Mouse (Mus musculus) small intestine, adult 2 months (tissue): ENCODE data around the gene Fgb. TPM values are rescaled to one million over a fixed set of nuclear protein-coding genes. Genes with fewer than 3 reads are reported as not detected.

ENCODE experiments used
- H3K27ac ChIP-seq: fragments of 200-500 bp; 2 replicates; pipeline ENCODE4 v1.5.1; 2012; ENCODE audit warnings: low read depth, low read length, control low read depth, inconsistent platforms; ENCODE audit not compliant: insufficient read depth
- H3K27me3 ChIP-seq: fragments of 200-500 bp; 2 replicates; pipeline ENCODE4 v1.6.1; 2012; ENCODE audit warnings: mild to moderate bottlenecking, moderate library complexity, low read length, inconsistent platforms; ENCODE audit not compliant: control insufficient read depth, insufficient read depth
- H3K36me3 ChIP-seq: fragments of 200-500 bp; 2 replicates; pipeline ENCODE4 v1.6.1; 2012; ENCODE audit warnings: mild to moderate bottlenecking, low read length, control low read depth, inconsistent platforms; ENCODE audit not compliant: control insufficient read depth, insufficient read depth
- H3K4me1 ChIP-seq: fragments of 200-500 bp; 2 replicates; pipeline ENCODE4 v1.6.1; 2012; ENCODE audit warnings: low read length, inconsistent platforms, mixed read lengths; ENCODE audit not compliant: control insufficient read depth, insufficient read depth, insufficient read length
- H3K4me3 ChIP-seq: fragments of 200-500 bp; 2 replicates; pipeline ENCODE4 v1.5.1; 2012; ENCODE audit warnings: low read depth, mild to moderate bottlenecking, control low read depth, inconsistent platforms, low read length, moderate library complexity
- CTCF ChIP-seq: fragments of 200-500 bp; IDR thresholded peaks from 2 replicates; pipeline ENCODE4 v1.5.1; 2012; ENCODE audit warnings: low read depth, mild to moderate bottlenecking, control low read depth, inconsistent platforms, low read length, moderate library complexity, mixed read lengths; ENCODE audit not compliant: insufficient replicate concordance, insufficient read length; ENCODE audit errors: extremely low read depth
- POLR2A ChIP-seq: fragments of 200-500 bp; IDR thresholded peaks from 2 replicates; pipeline ENCODE4 v1.6.1; 2012; ENCODE audit warnings: low read depth, mild to moderate bottlenecking, control low read depth, inconsistent platforms, low read length, moderate library complexity
- WGBS: fragments of 180-500 bp; shearing (Covaris S2); methylation state at CpG from one replicate; pipeline ENCODE4 v1.1.7; 2018; 5-methylcytosine and 5-hydroxymethylcytosine counted together
- polyA plus RNA-seq: library from polyadenylated mRNA; depleted of rRNA; stranded (reverse); fragments of >200 nt; gene quantifications from 2 replicates; pipeline ENCODE4 v1.2.3, GENCODE M21; 2012

Gene Fgb
- polyA plus RNA-seq, 1 experiment: not detected

GRCm38 (mm10) chr3:83052102-83052501 is 2.4 kb upstream of the Fgb start:
- Histone ChIP-seq H3K27ac (no peak overlapping the region), H3K27me3 (no peaks in the 10 kb centered on the region), H3K36me3 (no peaks in the 10 kb centered on the region; the same call in 1 of the 2 replicates), H3K4me3 (no peak overlapping the region), H3K4me1 (no peaks in the 10 kb centered on the region; the same call in 1 of the 2 replicates)
- 63% methylated on average over 5 of the region's 5 CpGs for WGBS
- TF ChIP-seq POLR2A (no peak), CTCF (no peak)

DNA sequence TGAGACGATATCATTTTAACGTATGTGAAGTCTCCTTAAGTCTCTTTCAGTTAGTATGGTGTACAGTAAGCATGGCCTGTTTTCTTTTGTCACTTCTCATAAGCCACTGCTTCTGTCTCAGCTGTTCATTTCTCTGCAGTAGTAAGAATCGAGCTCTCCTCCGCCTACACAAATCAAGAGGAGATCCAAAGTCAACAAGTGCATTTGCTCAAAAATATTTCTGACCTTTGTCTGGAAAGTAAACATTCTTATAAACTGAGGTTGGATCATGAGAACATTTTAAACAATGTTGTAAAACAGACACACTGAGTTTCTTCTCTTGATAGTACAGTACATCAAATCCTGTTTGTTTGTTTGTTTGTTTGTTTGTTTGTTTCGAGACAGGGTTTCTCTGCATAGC is 998 bp upstream of the Fgb start:
- Histone ChIP-seq H3K36me3 (no peaks in the 10 kb centered on the region), H3K27me3 (no peaks in the 10 kb centered on the region; the same call in 1 of the 2 replicates), H3K27ac (no peak overlapping the region), H3K4me1 (no peaks in the 10 kb centered on the region; the same call in 1 of the 2 replicates), H3K4me3 (no peak overlapping the region)
- TF ChIP-seq CTCF (no peak), POLR2A (no peak)
- 52% methylated on average over 5 of the region's 5 CpGs for WGBS

DNA sequence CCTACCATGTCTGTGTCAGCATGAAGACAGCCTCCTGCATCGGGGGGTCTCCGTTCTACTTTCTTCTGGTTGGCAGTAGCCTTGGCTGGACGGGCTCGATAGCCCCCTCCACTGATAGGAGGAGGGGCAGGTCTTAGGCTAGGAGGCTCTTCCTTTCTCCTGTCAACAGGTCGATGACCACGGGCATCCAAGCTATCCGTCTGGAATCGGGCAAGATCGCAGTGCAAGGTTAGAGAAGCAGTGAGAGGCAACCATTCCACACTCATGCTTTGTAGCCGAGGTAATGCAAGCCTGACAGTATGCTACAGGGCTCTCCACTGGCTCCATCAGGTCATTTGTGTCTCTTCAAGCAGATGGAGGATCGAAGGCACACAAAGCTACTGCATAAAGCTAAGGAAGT is 3.0 kb downstream of the Fgb start:
- WGBS: 83% methylated on average over 11 of the region's 11 CpGs

GRCm38 (mm10) chr3:83042451-83042850 is 7.2 kb downstream of the Fgb start:
- TF ChIP-seq CTCF (no peak), POLR2A (no peak)
- Histone ChIP-seq H3K27ac (no peak overlapping the region), H3K4me1 (no peaks in the 10 kb centered on the region), H3K4me3 (no peak overlapping the region), H3K36me3 (no peaks in the 10 kb centered on the region), H3K27me3 (no peaks in the 10 kb centered on the region; the same call in 1 of the 2 replicates)
- WGBS: 88% methylated on average over 5 of the region's 5 CpGs

More for the DNA sequence above, 3.0 kb downstream of the Fgb start:
- TF ChIP-seq CTCF (no peak), POLR2A (no peak)
- Histone ChIP-seq H3K4me3 (no peak overlapping the region), H3K27ac (no peak overlapping the region), H3K36me3 (no peaks in the 10 kb centered on the region), H3K27me3 (no peaks in the 10 kb centered on the region; the same call in 1 of the 2 replicates), H3K4me1 (no peaks in the 10 kb centered on the region)

DNA sequence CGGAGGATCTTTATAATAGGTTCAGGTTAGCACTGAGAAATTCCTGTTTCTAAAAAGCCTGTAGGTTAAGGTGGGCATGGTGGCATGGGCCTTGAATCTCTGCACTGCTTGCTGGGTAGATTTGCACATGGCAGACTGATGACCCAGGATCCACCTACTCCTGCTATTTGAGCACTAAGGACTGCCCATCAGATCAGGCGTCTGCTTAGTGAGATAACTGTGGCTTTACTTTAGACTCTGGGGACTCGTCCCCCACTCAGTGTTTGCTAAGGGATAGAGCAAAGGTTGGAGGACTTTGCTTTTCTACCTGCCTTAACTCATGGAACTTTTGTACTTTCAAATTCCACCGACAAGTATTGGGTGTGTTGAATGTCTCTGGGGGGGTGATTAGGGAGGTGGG is 10.0 kb downstream of the Fgb start:
- TF ChIP-seq POLR2A: no peak
- no peak for TF ChIP-seq CTCF
- Histone ChIP-seq H3K27ac (no peak overlapping the region), H3K4me1 (no peaks in the 10 kb centered on the region), H3K36me3 (no peaks in the 10 kb centered on the region), H3K27me3 (no peaks in the 10 kb centered on the region; the same call in 1 of the 2 replicates), H3K4me3 (no peak overlapping the region)
- 42% methylated on average over 4 of the region's 4 CpGs for WGBS

- Histone ChIP-seq H3K4me3 (no peak overlapping the region), H3K36me3 (no peaks in the 10 kb centered on the region), H3K27me3 (no peaks in the 10 kb centered on the region; the same call in 1 of the 2 replicates), H3K4me1 (no peaks in the 10 kb centered on the region), H3K27ac (no peak overlapping the region)
- whole genome bisulfite sequencing: 62% methylated on average over 2 of the region's 2 CpGs
- TF ChIP-seq POLR2A (no peak), CTCF (no peak)
Observed at GRCm38 (mm10) chr3:83038865-83039264, 10.8 kb downstream of the Fgb start.

DNA sequence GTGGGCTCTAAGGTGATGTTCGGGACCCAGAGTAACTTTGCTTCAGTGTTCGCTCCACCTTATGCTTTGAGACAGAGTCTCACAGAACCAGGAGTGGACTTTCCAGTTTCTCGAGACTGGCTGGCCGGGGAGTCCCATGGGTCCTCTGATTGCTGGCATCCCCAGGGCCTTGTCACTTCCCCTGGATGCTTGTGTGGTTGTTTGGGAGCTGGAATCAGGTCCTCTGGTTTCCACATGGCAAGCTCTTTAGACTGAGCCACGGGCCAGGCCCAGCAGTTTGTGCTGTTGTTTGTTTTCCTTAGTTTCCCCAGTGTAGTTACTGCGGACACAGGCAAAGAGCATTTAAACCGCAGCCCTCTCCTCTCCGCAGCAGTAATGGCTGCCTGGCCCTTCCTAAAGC is 15.9 kb downstream of the Fgb start:
- Histone ChIP-seq H3K27ac (no peak overlapping the region), H3K4me1 (no peaks in the 10 kb centered on the region), H3K4me3 (no peak overlapping the region), H3K27me3 (no peaks in the 10 kb centered on the region), H3K36me3 (no peaks in the 10 kb centered on the region)
- WGBS: 79% methylated on average over 8 of the region's 8 CpGs
- TF ChIP-seq CTCF (no peak), POLR2A (no peak)

DNA sequence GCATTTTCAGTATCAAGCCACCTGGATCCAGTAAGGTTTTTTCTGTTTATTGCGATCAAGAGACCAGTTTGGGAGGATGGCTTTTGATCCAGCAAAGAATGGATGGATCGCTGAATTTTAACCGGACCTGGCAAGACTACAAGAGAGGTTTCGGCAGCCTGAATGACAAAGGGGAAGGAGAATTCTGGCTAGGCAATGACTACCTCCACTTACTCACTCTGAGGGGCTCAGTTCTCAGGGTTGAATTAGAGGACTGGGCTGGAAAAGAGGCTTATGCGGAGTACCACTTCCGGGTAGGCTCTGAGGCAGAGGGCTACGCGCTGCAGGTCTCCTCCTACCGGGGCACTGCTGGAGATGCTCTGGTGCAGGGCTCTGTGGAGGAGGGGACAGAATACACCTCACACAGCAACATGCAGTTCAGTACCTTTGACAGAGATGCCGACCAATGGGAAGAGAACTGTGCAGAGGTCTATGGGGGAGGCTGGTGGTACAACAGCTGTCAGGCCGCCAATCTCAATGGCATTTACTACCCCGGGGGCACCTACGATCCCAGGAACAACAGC is 16.8 kb downstream of the Fgb start:
- Histone ChIP-seq H3K4me1 (no peaks in the 10 kb centered on the region), H3K27ac (no peak overlapping the region), H3K4me3 (no peak overlapping the region), H3K27me3 (no peaks in the 10 kb centered on the region), H3K36me3 (no peaks in the 10 kb centered on the region)
- 68% methylated on average over 13 of the region's 13 CpGs for WGBS
- TF ChIP-seq POLR2A (no peak), CTCF (no peak)
